Mouse (Mus musculus): ENCODE data around the gene Ube2g2.
"Not testable (repeated sequence)": the region's sequence is repeated elsewhere in the genome, so short reads cannot be mapped to it uniquely, and the experiment has no call there.

DNA sequence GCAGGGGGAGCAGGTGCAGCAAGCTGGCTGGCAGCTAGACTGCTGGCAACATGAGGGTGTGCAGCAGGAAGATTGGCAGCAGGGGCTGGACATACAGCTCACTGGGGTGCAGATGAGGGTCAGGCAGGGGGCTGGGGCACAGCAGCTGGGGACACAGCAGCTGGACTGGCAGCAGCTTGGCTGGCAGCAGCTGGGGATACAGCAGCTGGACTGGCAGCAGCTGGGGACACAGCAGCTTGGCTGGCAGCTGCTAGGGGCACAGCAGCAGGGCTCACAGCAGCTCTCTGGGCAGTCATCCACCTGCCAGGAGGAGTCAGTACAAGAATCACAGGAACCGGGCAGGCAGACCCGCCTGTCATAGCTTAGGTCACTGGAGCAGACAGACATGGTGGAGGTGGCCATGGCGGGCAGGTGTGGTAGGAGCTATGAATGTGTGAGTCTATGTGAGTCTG, 68.3 kb downstream of the Ube2g2 start, which contains the start of gene Gm19402:
- TF ChIP-seq GATA1, TAL1 (IDR thresholded peaks at IDR 0.05; ENCODE audit: low read length): not testable (repeated sequence)
